Mouse (Mus musculus): ENCODE data around the gene Ets1. TPM values are rescaled to one million over a fixed set of nuclear protein-coding genes. Genes with fewer than 3 reads are reported as not detected.

The Ets1 gene
- total and polyA plus RNA-seq, 2 experiments from 2014 or later: 34.3 to 72.7 TPM

DNA sequence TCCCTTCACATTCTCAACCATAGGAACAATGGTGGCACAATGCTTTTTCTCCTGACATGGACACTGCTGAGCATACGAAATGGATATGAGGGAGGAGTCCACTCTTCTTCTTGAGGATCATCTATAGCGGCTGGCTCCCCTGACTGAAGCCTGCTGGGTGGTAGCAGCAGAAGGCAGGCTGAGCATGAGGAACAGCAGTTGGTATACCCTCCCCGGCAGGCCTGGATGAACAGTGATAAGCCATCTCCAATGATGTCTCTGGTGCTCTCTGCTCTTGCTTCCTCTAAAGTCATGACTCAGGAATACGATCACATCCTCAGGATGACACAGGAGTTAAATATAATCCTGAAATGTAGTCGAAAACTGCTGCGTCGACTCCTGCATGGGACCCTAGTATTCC lies 32.9 kb upstream of the Ets1 start:
- Histone ChIP-seq H3K4me1 (ENCODE audit: control insufficient read depth, insufficient read depth) (no peaks in the 10 kb centered on the region), H3K4me3 (ENCODE audit: low read depth, low read length) (no peak overlapping the region), H3K27ac (ENCODE audit: low read depth) (no peak overlapping the region), H3K27me3 (ENCODE audit: control insufficient read depth, insufficient read depth, low read length) (no peaks in the 10 kb centered on the region), H3K4me2 (ENCODE audit: low read depth, low read length) (no peak overlapping the region), H3K9me3 (replicated peaks; ENCODE audit: control insufficient read depth, low read length) (no peaks in the 10 kb centered on the region), H3K9ac (replicated peaks; ENCODE audit: low read depth, low read length) (no peak overlapping the region), H3K36me3 (replicated peaks; ENCODE audit: control insufficient read depth, insufficient read depth, low read length) (no peaks in the 10 kb centered on the region)
- ATAC-seq (ENCODE audit: insufficient read depth, low read depth) (no peak), DNase-seq (ENCODE audit: low spot score) (no peak)
- no peak for TF ChIP-seq CTCF (IDR thresholded peaks at IDR 0.05; ENCODE audit: low read depth)
- no peak for TF ChIP-seq EP300 (IDR thresholded peaks at IDR 0.05; ENCODE audit: low read depth)
- WGBS: 63% methylated on average over 7 of the region's 7 CpGs

GRCm38 (mm10) chr9:32607218-32607617 lies 28.8 kb upstream of the Ets1 start:
- Histone ChIP-seq H3K9ac (replicated peaks; ENCODE audit: low read depth, low read length) (no peak overlapping the region), H3K27me3 (ENCODE audit: control insufficient read depth, insufficient read depth, low read length) (no peaks in the 10 kb centered on the region), H3K4me2 (ENCODE audit: low read depth, low read length) (no peak overlapping the region; the same call in 1 of the 2 replicates), H3K9me3 (replicated peaks; ENCODE audit: control insufficient read depth, low read length) (no peaks in the 10 kb centered on the region), H3K27ac (ENCODE audit: low read depth) (no peak overlapping the region), H3K36me3 (replicated peaks; ENCODE audit: control insufficient read depth, insufficient read depth, low read length) (no peaks in the 10 kb centered on the region), H3K4me1 (ENCODE audit: control insufficient read depth, insufficient read depth) (no peaks in the 10 kb centered on the region), H3K4me3 (ENCODE audit: low read depth, low read length) (no peak overlapping the region)
- 41% methylated on average over 7 of the region's 7 CpGs for WGBS
- ATAC-seq (ENCODE audit: insufficient read depth, low read depth) (no peak), DNase-seq (ENCODE audit: low spot score) (no peak)
- no peak for TF ChIP-seq EP300 (IDR thresholded peaks at IDR 0.05; ENCODE audit: low read depth)
- no peak for TF ChIP-seq CTCF (IDR thresholded peaks at IDR 0.05; ENCODE audit: low read depth)

DNA sequence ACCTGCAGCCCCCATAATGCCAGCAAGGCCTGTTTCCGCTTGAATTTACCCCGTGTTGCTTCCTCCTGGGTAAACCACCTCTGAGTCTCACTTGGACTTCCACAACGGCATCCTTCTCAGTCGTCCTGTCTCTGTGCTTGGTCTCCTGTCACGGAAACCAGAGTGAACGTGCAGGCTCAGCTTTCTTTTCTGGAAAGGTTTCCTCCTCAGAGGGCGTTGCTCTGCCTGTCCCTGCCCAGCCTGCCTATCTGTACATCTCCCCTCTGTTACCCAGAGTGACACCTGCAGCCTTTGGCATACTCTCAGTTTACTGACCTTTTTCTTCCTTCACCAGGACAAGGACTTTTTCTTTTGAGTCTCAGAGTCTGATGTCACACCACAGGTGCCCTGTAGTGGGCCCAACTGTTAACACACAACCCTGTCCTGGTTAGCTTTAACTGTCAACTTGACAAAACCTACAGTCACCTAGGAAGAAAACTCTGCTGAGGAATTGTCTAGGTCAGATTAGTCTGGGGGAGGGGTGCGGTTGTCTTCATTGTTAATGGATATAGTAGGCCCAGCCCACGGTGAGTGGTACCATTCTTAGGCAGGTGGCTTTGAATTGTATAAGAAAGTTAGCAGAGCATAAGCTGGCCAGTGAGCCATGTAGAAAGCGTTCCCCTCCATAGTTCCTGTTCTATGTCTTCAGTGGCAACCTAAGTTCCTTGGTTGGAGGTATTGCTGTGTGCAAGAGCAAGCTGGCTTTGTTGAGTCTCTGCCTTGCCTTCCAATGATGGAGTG lies 27.0 kb upstream of the Ets1 start:
- ATAC-seq (ENCODE audit: insufficient read depth, low read depth): no peak
- Histone ChIP-seq H3K27ac (ENCODE audit: low read depth) (no peak overlapping the region; the same call in 1 of the 2 replicates), H3K4me3 (ENCODE audit: low read depth, low read length) (no peak overlapping the region), H3K27me3 (ENCODE audit: control insufficient read depth, insufficient read depth, low read length) (no peaks in the 10 kb centered on the region), H3K4me1 (ENCODE audit: control insufficient read depth, insufficient read depth) (no peaks in the 10 kb centered on the region), H3K9me3 (replicated peaks; ENCODE audit: control insufficient read depth, low read length) (no peaks in the 10 kb centered on the region), H3K36me3 (replicated peaks; ENCODE audit: control insufficient read depth, insufficient read depth, low read length) (no peaks in the 10 kb centered on the region), H3K4me2 (ENCODE audit: low read depth, low read length) (no peak overlapping the region), H3K9ac (replicated peaks; ENCODE audit: low read depth, low read length) (no peak overlapping the region)
- no peak for DNase-seq (ENCODE audit: low spot score)
- 77% methylated on average over 10 of the region's 10 CpGs for WGBS
- TF ChIP-seq EP300 (IDR thresholded peaks at IDR 0.05; ENCODE audit: low read depth) (no peak), CTCF (IDR thresholded peaks at IDR 0.05; ENCODE audit: low read depth) (no peak)

DNA sequence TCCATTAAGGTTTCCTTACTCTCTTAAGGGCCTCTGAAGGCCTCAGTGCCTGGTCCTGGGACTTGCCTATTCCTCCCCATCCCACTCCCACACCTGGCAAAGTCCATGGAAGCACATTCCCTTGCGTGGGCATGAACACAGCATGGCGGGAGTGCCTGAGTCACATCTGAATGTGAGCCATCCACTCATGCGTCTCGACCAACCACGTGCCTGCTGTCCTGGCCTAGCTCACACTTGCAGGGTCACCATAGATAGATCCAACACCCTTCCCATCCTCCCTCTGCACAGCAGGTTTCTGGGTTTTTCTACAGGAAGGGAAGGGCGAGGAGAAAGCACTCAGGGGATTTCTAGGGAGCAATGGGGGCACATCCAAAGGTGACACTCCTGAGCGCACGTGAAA lies 25.8 kb upstream of the Ets1 start:
- WGBS: 73% methylated on average over 8 of the region's 8 CpGs

DNA sequence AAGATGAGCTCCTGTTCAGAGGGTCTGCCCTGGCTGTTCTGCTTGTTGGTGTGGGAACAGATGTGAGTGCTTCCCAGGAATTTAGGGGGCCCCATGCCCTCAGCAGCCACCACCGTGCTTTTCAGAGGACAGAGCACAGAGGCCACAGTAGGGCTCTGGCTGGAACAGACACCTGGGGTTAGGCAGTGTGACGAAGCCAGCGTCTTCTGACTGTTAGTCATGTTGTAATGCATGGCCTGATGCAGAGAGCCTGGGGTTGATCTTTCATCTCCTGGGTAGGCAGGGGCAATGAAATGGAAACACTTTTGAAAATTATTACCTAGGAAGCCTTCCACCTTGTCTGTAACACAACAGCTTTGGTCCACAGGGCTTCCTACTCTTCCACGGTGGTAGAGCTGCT lies 25.4 kb upstream of the Ets1 start:
- Histone ChIP-seq H3K4me3 (ENCODE audit: low read depth, low read length) (no peak overlapping the region), H3K9me3 (replicated peaks; ENCODE audit: control insufficient read depth, low read length) (no peaks in the 10 kb centered on the region), H3K9ac (replicated peaks; ENCODE audit: low read depth, low read length) (no peak overlapping the region), H3K27me3 (ENCODE audit: control insufficient read depth, insufficient read depth, low read length) (no peaks in the 10 kb centered on the region), H3K4me1 (ENCODE audit: control insufficient read depth, insufficient read depth) (no peaks in the 10 kb centered on the region), H3K36me3 (replicated peaks; ENCODE audit: control insufficient read depth, insufficient read depth, low read length) (no peaks in the 10 kb centered on the region), H3K4me2 (ENCODE audit: low read depth, low read length) (no peak overlapping the region), H3K27ac (ENCODE audit: low read depth) (no peak overlapping the region)
- ATAC-seq (ENCODE audit: insufficient read depth, low read depth) (no peak), DNase-seq (ENCODE audit: low spot score) (no peak)
- WGBS: 66% methylated on average over 4 of the region's 4 CpGs
- TF ChIP-seq EP300 (IDR thresholded peaks at IDR 0.05; ENCODE audit: low read depth): no peak
- no peak for TF ChIP-seq CTCF (IDR thresholded peaks at IDR 0.05; ENCODE audit: low read depth)

More for the DNA sequence above, 25.8 kb upstream of the Ets1 start:
- H3K27ac ChIP-seq (ENCODE audit: low read depth): no peak overlapping the region
- ATAC-seq (ENCODE audit: insufficient read depth, low read depth) (no peak), DNase-seq (ENCODE audit: low spot score) (no peak)
- H3K9ac ChIP-seq (replicated peaks; ENCODE audit: low read depth, low read length): no peak overlapping the region
- TF ChIP-seq EP300 (IDR thresholded peaks at IDR 0.05; ENCODE audit: low read depth) (no peak), CTCF (IDR thresholded peaks at IDR 0.05; ENCODE audit: low read depth) (no peak)
- no peaks in the 10 kb centered on the region for H3K4me1 ChIP-seq (ENCODE audit: control insufficient read depth, insufficient read depth)
- H3K4me2 ChIP-seq (ENCODE audit: low read depth, low read length): no peak overlapping the region
- no peaks in the 10 kb centered on the region for H3K36me3 ChIP-seq (replicated peaks; ENCODE audit: control insufficient read depth, insufficient read depth, low read length)
- no peaks in the 10 kb centered on the region for H3K27me3 ChIP-seq (ENCODE audit: control insufficient read depth, insufficient read depth, low read length)
- no peak overlapping the region for H3K4me3 ChIP-seq (ENCODE audit: low read depth, low read length)
- H3K9me3 ChIP-seq (replicated peaks; ENCODE audit: control insufficient read depth, low read length): no peaks in the 10 kb centered on the region

- WGBS: 83% methylated on average over 4 of the region's 4 CpGs
- TF ChIP-seq CTCF (IDR thresholded peaks at IDR 0.05; ENCODE audit: low read depth): no peak
- no peak for TF ChIP-seq EP300 (IDR thresholded peaks at IDR 0.05; ENCODE audit: low read depth)
- Histone ChIP-seq H3K4me2 (ENCODE audit: low read depth, low read length) (no peak overlapping the region), H3K4me3 (ENCODE audit: low read depth, low read length) (no peak overlapping the region), H3K36me3 (replicated peaks; ENCODE audit: control insufficient read depth, insufficient read depth, low read length) (no peaks in the 10 kb centered on the region), H3K9me3 (replicated peaks; ENCODE audit: control insufficient read depth, low read length) (no peaks in the 10 kb centered on the region), H3K4me1 (ENCODE audit: control insufficient read depth, insufficient read depth) (no peaks in the 10 kb centered on the region), H3K9ac (replicated peaks; ENCODE audit: low read depth, low read length) (no peak overlapping the region), H3K27me3 (ENCODE audit: control insufficient read depth, insufficient read depth, low read length) (no peaks in the 10 kb centered on the region), H3K27ac (ENCODE audit: low read depth) (no peak overlapping the region)
- no peak for DNase-seq (ENCODE audit: low spot score)
- no peak for ATAC-seq (ENCODE audit: insufficient read depth, low read depth)
Observed at GRCm38 (mm10) chr9:32611340-32611739, 24.7 kb upstream of the Ets1 start.
